Mouse (Mus musculus): ENCODE results near the gene Prokr1.
"Not testable (repeated sequence)": the region's sequence is repeated elsewhere in the genome, so short reads cannot be mapped to it uniquely, and the experiment has no call there.

Gene Prokr1

GRCm38 (mm10) chr6:87590394-87591281, at the start of gene Prokr1:
TSS of gene Prokr1 (minus strand) at chr6:87590743.
- peak in 1 of 2 experiments; percentile 10 for DNase-seq

- DNase-seq = no peak
Measured at GRCm38 (mm10) chr6:87638134-87638660, 47.7 kb upstream of the Prokr1 start.

DNA sequence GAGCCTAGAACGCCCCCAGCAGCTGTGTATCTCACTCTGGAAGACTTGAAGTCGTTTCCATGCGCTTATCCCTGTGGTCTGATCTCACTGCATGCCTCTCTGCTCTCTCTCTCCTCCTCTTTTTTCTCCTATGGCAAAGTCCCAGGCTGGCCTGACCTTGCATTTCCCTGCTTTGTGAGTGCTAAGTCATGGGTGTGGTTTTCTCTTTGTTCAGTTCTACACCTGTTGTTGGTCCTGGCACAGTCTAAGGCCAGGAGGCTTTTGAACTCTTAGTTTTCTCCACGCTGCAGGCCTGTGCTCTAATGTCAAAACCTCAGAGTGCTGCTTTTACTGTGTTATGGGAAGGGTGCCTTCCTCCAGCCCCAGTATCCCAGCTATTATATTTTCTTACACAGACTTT, 41.6 kb upstream of the Prokr1 start:
- no peak for DNase-seq

DNA sequence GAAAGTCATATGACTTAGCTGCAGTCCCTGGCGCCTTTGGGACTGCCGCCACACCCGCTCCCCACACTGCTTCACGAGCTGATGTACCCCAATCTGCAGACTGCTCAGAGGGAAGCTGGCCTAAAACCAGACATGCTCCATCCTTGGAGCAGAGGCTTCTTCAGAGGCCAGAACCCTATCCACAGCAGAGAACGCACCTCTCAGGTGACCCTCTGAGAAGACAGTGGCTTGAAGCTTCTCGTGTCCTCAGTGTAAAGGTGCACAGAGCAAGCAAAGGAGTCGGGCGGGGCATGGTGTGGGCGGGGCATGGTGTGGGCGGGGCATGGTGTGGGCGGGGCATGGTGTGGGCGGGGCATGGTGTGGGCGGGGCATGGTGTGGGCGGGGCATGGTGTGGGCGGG, 38.4 kb upstream of the Prokr1 start:
- DNase-seq = not testable (repeated sequence)

- no peak for DNase-seq
Measured at GRCm38 (mm10) chr6:87623151-87623550, 32.6 kb upstream of the Prokr1 start.

DNA sequence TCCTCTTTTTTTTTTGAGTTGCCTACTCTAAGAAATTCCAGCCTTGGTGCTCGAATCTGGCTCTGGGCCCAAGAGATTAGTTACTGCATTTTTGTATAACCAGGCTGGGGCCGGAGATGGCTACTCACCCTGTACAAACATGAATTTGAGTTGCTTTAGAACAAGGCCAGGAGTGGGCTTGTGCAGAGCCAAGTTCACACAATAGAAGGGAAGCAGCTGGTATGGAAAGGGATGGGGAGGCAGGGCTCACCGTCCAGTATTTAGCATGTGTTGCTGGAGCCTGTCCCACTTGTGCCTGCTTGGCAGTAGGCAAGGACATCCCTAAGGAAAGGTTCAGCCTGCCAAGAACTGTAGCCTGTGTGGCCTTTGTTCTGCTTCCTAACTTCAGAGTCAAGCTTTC, 30.7 kb upstream of the Prokr1 start:
- DNase-seq = peak; percentile 4 to 16

DNA sequence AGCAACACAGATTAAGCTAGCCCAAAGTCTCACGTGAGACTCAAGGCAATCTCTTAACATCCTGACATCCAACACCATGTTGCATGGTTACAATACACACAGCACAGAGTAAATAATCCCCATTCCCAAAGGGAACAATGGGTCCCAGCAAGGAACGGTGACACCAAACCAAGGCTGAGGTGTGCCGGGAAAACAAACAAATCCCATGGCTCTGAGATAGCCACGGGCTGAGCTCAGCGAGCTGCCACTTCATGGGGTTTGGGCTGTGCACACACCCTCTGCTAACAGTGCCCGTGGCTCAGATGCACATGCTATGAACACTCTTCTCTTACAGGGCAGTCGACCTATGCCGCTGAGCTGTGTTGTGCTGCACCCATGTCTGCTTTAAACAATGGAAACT, 27.5 kb upstream of the Prokr1 start:
- DNase-seq = no peak

- DNase-seq = no peak
Measured at GRCm38 (mm10) chr6:87615696-87616083, 25.1 kb upstream of the Prokr1 start.

DNA sequence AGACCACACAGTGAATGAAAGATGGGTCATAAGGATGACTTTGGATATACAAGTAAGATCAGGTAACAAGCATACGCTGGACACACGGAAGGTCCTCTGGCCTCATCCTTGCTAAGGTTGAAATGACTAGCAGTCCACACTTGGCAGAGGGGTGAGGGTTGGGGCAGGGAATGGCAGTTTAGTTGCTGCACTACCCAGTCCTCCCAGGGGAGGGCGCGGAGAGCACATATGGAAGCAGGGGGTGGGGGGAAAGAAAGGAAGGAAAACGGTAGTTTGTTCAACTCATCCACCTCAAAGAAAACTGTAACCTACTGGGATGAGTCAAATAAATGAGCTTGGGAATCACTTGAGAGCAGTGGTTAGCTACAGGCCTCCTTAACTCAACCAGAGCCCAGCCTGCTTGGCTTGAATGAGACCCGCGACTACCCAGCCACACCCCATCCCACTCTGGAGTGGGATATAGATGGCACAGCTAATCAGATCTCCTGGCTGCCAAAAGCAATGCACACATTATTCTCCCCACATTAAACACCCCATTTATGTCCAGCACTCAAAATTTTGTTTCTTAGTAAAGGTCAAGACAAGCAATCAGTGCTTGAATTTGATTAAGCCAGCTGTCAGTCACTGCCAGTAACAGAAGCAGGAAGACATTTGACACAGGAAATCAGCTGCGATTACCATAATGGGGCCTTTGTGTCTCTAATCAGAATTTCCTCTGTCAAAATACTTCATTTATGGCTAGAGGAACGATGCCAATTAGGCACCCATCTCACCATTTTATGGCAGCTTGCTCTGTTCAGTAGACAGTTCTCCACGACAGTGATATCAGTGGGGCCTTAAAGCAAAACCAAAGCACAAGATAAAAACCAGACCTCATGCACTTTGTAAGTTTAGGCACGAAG, 24.5 kb upstream of the Prokr1 start:
- peak; percentile 9 to 16 for DNase-seq

- DNase-seq = no peak
Measured at GRCm38 (mm10) chr6:87599825-87600224, 9.3 kb upstream of the Prokr1 start.

DNA sequence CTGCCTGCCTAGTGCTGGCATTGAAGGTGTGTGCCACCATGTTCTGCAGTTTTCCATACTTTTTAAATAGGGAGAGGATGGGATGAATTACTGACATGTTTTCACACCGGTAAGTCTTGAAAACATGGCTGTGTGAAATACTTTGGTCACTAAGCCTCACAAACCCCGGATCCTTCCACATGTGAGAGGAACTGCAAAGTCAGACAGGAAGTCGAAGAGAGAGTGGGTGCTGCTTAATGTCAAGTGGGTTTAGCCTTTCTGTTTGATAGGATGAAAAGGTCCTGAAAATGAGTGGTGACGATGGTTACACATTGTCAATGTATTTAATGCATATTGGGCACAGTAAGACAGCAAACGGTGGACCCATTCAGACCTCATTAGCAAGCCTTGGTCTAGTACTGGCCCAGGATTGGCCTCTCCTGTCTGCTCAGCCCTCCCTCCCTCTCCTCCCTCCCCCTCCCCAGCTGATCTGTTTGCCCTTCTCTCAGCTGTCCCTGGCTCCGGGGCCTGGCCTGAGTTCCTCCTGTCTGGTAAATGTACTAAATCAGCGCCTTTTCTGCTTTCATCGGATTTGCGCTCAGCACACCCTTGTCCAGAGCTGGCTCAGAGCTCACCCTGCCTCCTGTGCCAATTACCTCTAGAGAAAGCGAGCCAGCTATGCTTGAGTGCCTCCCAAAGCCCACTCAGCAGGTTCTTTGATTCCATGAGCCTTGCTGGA, 6.7 kb upstream of the Prokr1 start:
- DNase-seq = no peak

GRCm38 (mm10) chr6:87594188-87594587, 3.6 kb upstream of the Prokr1 start:
- no peak for DNase-seq

GRCm38 (mm10) chr6:87589718-87590393, 687 bp downstream of the Prokr1 start:
- DNase-seq = no peak

DNA sequence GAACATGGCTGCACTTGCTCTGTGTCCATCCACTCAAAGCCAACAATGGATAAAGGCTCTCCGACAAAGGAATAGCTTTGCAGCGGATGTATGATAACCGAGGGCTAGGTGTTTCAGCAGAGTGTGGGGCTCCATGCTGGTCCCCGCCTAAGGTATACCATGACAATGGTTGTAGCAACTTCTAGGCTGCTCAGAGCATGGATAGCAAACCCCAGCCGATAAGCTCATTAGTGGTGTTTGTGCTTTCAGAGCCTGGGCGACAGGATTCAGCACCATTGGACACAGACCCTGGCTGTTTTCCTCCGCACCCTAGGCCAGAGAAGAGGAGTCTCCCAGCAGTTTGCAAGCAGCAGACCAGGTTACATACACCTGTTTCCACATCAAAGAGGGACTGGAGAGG, 6.6 kb downstream of the Prokr1 start:
- DNase-seq = no peak

DNA sequence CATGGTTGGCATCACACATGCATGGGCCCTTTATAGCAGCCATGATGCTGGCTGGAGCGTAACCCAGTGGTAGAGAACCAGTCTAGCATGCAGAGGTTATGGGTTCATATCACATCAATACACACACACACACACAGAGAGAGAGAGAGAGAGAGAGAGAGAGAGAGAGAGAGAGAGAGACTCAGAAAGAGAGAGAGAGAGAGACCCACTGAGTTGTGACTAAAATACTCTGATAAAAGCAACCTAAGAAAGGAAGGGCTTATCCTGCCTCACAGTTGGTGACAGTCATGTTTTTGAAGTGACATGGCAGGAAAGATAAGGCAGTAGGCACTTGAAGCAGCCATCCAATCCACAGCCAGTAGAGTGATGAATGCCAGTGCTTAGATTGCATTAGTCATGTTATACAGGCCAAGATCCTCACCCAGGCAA, 7.3 kb downstream of the Prokr1 start:
- no peak for DNase-seq

GRCm38 (mm10) chr6:87582456-87582855, 8.1 kb downstream of the Prokr1 start:
- no peak for DNase-seq

DNA sequence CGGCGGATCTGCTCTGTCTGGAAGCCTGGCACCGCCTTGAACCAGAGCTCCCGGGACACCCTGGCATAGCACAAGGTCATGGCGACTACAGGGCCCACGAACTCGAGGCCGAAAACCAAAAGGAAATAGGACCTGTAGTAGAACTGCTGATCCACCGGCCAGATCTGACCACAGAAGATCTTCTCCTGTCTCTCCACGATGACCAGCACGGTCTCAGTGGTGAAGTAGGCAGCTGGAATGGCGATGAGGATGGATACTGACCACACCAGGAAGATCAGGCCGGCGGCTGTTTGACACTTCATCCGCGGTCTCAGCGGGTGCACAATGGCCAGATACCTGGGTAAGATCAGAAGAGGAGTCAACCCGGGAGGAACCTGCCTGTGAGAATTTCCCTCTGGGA, 9.0 kb downstream of the Prokr1 start:
- DNase-seq = no peak

DNA sequence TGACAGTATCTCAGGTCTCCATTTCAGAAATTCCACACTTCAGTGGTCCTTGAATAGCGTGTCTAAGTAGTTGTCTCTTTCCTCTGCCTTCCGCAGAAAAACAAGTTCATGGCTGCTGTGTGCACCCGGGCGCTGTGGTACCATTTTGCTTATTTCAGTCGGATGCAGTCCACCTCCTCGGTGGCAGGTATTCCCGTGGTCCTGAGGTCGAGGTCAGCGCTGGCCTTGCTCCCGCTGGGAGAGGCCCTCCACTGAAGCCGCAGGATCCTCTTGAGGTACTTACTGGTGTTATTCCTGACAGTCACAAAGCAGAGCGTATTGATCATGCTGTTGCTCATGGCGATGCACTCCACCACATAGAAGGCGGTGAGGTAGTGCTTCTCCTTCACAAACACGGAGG, 9.5 kb downstream of the Prokr1 start:
- DNase-seq = no peak

- no peak for DNase-seq
Measured at GRCm38 (mm10) chr6:87578247-87578646, 12.3 kb downstream of the Prokr1 start.

- DNase-seq = no peak
Measured at GRCm38 (mm10) chr6:87576648-87577330, 13.8 kb downstream of the Prokr1 start.

GRCm38 (mm10) chr6:87571863-87572262, 18.7 kb downstream of the Prokr1 start:
- DNase-seq = not testable (repeated sequence)
